Mouse (Mus musculus): ENCODE data around the gene Slc2a1. TPM values are rescaled to one million over a fixed set of nuclear protein-coding genes. Genes with fewer than 3 reads are reported as not detected.

Slc2a1 gene
- polyA plus RNA-seq, 1 experiment from 2014 or later, result 29.6 TPM

DNA sequence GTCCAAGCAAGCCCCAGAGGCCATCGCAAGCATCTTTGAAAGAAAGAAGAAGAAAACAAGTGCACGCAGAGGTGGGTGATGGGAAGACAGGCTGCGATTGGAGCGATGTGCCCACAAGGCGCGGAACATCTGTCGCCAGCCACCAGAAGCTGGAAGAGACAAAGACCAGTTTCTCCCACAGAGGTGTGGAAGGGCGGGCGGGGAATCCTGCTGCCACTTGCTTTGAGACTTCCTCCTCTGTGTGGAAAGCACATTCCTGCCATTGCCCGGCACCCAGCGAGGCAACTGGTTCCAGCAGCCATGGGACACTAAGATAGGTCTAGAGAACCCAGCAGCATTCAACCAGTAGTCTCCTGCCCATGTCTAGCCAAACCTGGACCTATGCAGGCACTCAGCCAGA lies 32.2 kb upstream of the Slc2a1 start:
- Histone ChIP-seq H3K27me3 (ENCODE audit: insufficient read depth, low read length) (peaks cover 19% of the 10 kb centered on the region), H3K4me3 (ENCODE audit: low read depth, low read length) (no peak overlapping the region), H3K9me3 (ENCODE audit: low read length) (no peaks in the 10 kb centered on the region), H3K9ac (replicated peaks) (peak overlapping the region; percentile 48), H3K27ac (ENCODE audit: low read depth) (peak overlapping the region; percentile 67; the same call in 1 of the 2 replicates), H3K4me1 (ENCODE audit: insufficient read depth) (peaks cover 7% of the 10 kb centered on the region; the same call in 1 of the 2 replicates), H3K4me2 (ENCODE audit: low read depth, low read length) (peak overlapping the region; percentile 58), H3K36me3 (replicated peaks; ENCODE audit: insufficient read depth, low read length) (no peaks in the 10 kb centered on the region)
- WGBS (ENCODE audit: insufficient replicate concordance), result 66% methylated on average over 11 of the region's 11 CpGs
- ATAC-seq (peak; percentile 18; the same call in 1 of the 2 replicates), DNase-seq (peak; percentile 19)
- TF ChIP-seq EP300 (IDR thresholded peaks at IDR 0.05; ENCODE audit: low read depth), result no peak
- no peak for TF ChIP-seq CTCF (IDR thresholded peaks at IDR 0.05; ENCODE audit: low read depth)

DNA sequence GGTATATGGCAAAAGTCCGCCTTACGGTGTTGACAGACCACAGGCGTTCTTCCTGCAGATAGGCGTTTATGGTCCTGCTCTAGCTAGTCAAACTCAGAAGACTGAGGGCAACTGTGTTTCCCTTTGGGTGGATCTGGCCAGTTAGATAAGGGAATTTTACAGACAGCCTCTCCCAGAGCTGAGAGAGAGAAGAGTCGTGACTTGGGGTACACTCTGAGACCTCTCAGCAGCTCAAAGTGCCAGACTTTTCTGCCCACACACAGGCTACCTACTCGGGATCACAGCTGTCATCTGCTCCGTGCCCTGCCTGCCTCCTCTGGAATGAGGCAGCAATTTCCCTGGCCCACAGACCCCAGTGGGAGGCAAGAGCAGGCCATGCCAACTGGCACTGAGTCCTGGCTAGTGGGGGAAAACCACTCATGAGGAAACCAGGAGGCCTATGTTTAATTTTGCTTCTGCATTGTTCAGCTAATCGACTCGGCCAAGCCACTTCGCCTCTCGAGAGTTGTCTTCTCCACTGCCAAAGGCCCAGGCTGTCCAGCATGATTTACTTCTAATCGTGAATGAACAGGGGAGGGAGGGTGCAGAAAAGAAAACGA lies 31.3 kb upstream of the Slc2a1 start:
- Histone ChIP-seq H3K27me3 (ENCODE audit: insufficient read depth, low read length) (peaks cover 14% of the 10 kb centered on the region), H3K9ac (replicated peaks) (peak overlapping the region; percentile 27; the same call in 1 of the 2 replicates), H3K9me3 (ENCODE audit: low read length) (no peaks in the 10 kb centered on the region), H3K4me1 (ENCODE audit: insufficient read depth) (peaks cover 7% of the 10 kb centered on the region; the same call in 1 of the 2 replicates), H3K4me3 (ENCODE audit: low read depth, low read length) (no peak overlapping the region), H3K4me2 (ENCODE audit: low read depth, low read length) (peak overlapping the region; percentile 58), H3K27ac (ENCODE audit: low read depth) (peak overlapping the region; percentile 67), H3K36me3 (replicated peaks; ENCODE audit: insufficient read depth, low read length) (no peaks in the 10 kb centered on the region)
- TF ChIP-seq EP300 (IDR thresholded peaks at IDR 0.05; ENCODE audit: low read depth) (peak; percentile 74), CTCF (IDR thresholded peaks at IDR 0.05; ENCODE audit: low read depth) (0 out of 2 replicates have a peak, but pooled peaks have one; percentile 4)
- WGBS (ENCODE audit: insufficient replicate concordance), result 37% methylated on average over 13 of the region's 13 CpGs
- ATAC-seq (peak; percentile 89), DNase-seq (peak; percentile 31)

DNA sequence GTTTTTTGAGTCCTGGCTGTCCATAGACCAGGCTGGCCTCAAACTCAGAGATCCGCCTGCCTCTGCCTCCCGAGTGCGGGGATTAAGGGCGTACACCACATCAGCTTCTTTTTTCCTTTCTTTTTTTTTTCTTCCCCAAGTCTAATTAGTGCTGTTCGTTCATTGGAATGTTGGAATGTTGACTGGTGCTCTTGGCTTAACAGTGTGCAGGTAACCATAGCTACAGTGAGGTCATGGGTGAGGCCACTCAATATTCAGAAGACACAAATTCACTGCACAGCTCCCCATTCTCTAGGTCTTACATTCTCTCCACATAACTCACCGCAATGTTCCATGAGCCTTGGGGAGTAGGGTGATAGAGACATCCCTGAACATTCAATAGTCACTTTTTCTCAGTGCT lies 28.6 kb upstream of the Slc2a1 start:
- H3K27ac ChIP-seq (ENCODE audit: low read depth), result no peak overlapping the region
- H3K9ac ChIP-seq (replicated peaks), result no peak overlapping the region
- no peaks in the 10 kb centered on the region for H3K9me3 ChIP-seq (ENCODE audit: low read length)
- no peaks in the 10 kb centered on the region for H3K36me3 ChIP-seq (replicated peaks; ENCODE audit: insufficient read depth, low read length)
- no peaks in the 10 kb centered on the region for H3K27me3 ChIP-seq (ENCODE audit: insufficient read depth, low read length)
- TF ChIP-seq CTCF (IDR thresholded peaks at IDR 0.05; ENCODE audit: low read depth), result no peak
- peaks cover 10% of the 10 kb centered on the region; the same call in 1 of the 2 replicates for H3K4me1 ChIP-seq (ENCODE audit: insufficient read depth)
- 87% methylated on average over 6 of the region's 6 CpGs for WGBS (ENCODE audit: insufficient replicate concordance)
- H3K4me2 ChIP-seq (ENCODE audit: low read depth, low read length), result no peak overlapping the region
- no peak overlapping the region for H3K4me3 ChIP-seq (ENCODE audit: low read depth, low read length)
- ATAC-seq, result no peak
- no peak for DNase-seq

DNA sequence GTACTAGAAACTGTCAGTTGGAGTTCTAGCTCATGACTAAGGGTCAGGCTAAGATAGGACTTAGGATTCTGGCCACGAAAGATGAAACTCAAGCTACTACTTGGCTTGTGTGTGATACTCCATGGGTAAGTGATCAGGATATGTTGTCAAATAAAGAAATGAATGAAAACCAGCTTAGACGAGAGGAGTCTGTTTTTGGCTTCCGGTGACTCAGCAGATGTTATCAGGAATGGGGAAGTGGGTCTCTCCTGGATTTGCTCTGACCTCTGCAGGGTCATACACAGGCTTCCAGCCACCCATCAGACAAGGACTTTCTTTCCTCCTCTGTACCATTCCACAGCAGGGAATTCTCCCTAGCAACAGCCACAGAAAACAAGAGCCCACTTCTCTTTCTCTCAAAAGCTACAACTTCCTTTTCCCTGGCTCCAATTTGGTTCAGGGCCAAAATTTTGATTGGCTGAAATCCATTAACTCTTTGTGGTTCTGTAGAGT lies 25.7 kb upstream of the Slc2a1 start:
- Histone ChIP-seq H3K27ac (ENCODE audit: low read depth) (no peak overlapping the region), H3K9ac (replicated peaks) (no peak overlapping the region), H3K9me3 (ENCODE audit: low read length) (no peaks in the 10 kb centered on the region), H3K27me3 (ENCODE audit: insufficient read depth, low read length) (no peaks in the 10 kb centered on the region), H3K4me1 (ENCODE audit: insufficient read depth) (peaks cover 3% of the 10 kb centered on the region; the same call in 1 of the 2 replicates), H3K36me3 (replicated peaks; ENCODE audit: insufficient read depth, low read length) (no peaks in the 10 kb centered on the region), H3K4me2 (ENCODE audit: low read depth, low read length) (no peak overlapping the region), H3K4me3 (ENCODE audit: low read depth, low read length) (no peak overlapping the region)
- DNase-seq, result no peak
- TF ChIP-seq CTCF (IDR thresholded peaks at IDR 0.05; ENCODE audit: low read depth) (no peak), EP300 (IDR thresholded peaks at IDR 0.05; ENCODE audit: low read depth) (no peak)
- ATAC-seq, result no peak
- 24% methylated on average over 3 of the region's 3 CpGs for WGBS (ENCODE audit: insufficient replicate concordance)

DNA sequence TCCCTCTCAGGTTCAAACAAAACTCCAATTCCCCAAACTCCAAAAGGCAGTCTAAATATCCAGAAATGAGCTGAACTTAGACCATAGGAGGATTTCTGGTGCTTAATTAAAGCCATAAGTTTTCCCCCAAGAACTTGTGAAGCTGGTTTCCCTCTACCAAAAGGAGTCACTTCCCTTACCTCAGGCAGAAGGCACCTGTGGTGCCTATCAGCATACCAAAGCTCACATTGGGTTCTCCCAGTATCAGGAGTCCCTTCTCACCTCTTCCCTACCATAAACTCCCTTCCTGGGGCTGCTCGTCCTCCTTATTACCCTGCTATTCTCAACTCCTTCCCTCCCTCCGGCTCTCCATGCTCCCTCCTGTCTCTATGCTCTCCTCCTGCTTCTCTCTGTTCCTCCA lies 20.1 kb upstream of the Slc2a1 start:
- H3K9ac ChIP-seq (replicated peaks), result no peak overlapping the region
- no peaks in the 10 kb centered on the region; the same call in 1 of the 2 replicates for H3K4me1 ChIP-seq (ENCODE audit: insufficient read depth)
- no peak overlapping the region for H3K4me2 ChIP-seq (ENCODE audit: low read depth, low read length)
- H3K27me3 ChIP-seq (ENCODE audit: insufficient read depth, low read length), result no peaks in the 10 kb centered on the region
- ATAC-seq (no peak), DNase-seq (no peak)
- H3K27ac ChIP-seq (ENCODE audit: low read depth), result no peak overlapping the region
- no peaks in the 10 kb centered on the region for H3K36me3 ChIP-seq (replicated peaks; ENCODE audit: insufficient read depth, low read length)
- WGBS (ENCODE audit: insufficient replicate concordance), result 63% methylated on average over 2 of the region's 2 CpGs
- H3K9me3 ChIP-seq (ENCODE audit: low read length), result no peaks in the 10 kb centered on the region
- TF ChIP-seq EP300 (IDR thresholded peaks at IDR 0.05; ENCODE audit: low read depth) (no peak), CTCF (IDR thresholded peaks at IDR 0.05; ENCODE audit: low read depth) (no peak)
- H3K4me3 ChIP-seq (ENCODE audit: low read depth, low read length), result no peak overlapping the region

DNA sequence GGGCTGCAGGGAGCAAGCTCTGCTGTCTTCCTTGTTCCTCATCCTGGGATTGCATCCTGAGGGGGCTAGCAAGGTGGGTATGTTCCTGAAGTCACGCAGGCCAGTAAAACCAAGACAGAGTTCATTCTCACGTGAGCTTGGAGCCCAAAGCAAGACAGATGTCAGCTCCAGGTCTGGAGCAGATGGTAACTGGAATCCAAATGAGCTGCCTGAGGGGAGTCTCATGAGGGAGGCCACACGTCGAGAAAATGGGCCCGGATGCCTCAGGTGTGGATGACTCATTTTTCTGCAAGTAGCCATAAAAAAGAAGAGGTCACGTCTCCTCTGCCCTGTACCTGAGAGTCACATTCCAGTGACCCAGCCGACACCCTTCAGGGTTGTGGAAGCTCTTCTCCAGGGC lies 14.6 kb upstream of the Slc2a1 start:
- Histone ChIP-seq H3K4me1 (ENCODE audit: insufficient read depth) (0 out of 2 replicates have a peak, but pooled peaks cover 3% of the 10 kb centered on the region), H3K36me3 (replicated peaks; ENCODE audit: insufficient read depth, low read length) (no peaks in the 10 kb centered on the region), H3K9me3 (ENCODE audit: low read length) (no peaks in the 10 kb centered on the region), H3K4me3 (ENCODE audit: low read depth, low read length) (no peak overlapping the region), H3K27ac (ENCODE audit: low read depth) (no peak overlapping the region), H3K4me2 (ENCODE audit: low read depth, low read length) (no peak overlapping the region), H3K27me3 (ENCODE audit: insufficient read depth, low read length) (no peaks in the 10 kb centered on the region), H3K9ac (replicated peaks) (no peak overlapping the region)
- DNase-seq (no peak), ATAC-seq (no peak)
- TF ChIP-seq CTCF (IDR thresholded peaks at IDR 0.05; ENCODE audit: low read depth) (no peak), EP300 (IDR thresholded peaks at IDR 0.05; ENCODE audit: low read depth) (no peak)
- 78% methylated on average over 7 of the region's 7 CpGs for WGBS (ENCODE audit: insufficient replicate concordance)

All from liver, postnatal 0 days (tissue).